Mouse (Mus musculus) kidney, postnatal 36 days (tissue): Measurements from ENCODE around the gene Gm10722.
"Not testable (repeated sequence)": the region's sequence is repeated elsewhere in the genome, so short reads cannot be mapped to it uniquely, and the experiment has no call there.

Experiments
- DNase-seq, 2 experiments: peaks; one replicate each; pipeline ENCODE4 v3.0.0; 2021 to 2022; ENCODE audit warnings: mixed read lengths in 2 of 2

Gm10722 gene

DNA sequence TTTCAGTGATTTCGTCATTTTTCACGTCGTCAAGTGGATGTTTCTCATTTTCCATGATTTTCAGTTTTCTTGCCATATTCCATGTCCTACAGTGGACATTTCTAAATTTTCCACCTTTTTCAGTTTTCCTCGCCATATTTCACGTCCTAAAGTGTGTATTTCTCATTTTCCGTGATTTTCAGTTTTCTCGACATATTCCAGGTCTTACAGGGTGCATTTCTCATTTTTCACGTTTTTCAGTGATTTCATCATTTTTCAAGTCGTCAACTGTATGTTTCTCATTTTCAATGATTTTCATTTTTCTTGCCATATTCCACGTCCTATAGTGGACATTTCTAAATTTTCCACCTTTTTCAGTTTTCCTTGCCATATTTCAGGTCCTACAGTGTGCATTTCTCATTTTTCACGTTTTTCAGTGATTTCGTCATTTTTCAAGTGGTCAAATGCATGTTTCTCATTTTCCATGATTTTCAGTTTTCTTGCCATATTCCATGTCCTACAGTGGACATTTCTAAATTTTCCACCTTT, at the start of gene Gm10722:
Gene Gm10722, plus strand, starts transcription at position 478 of the 528 bp plus-strand sequence.
- not testable (repeated sequence) for DNase-seq

DNA sequence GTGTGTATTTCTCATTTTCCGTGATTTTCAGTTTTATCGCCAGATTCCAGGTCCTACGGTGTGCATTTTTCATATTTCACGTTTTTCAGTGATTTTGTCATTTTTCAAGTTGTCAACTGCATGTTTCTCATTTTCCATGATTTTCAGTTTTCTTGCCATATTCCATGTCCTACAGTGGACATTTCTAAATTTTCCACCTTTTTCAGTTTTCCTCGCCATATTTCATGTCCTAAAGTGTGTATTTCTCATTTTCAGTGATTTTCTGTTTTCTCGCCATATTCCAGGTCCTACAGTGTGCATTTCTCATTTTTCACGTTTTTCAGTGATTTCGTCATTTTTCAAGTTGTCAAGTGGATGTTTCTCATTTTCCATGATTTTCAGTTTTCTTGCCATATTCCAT, 284 bp downstream of the Gm10722 start:
- DNase-seq: peak in 1 of 2 experiments; percentile 16

GRCm38 (mm10) chr9:3001948-3002659, 1.4 kb downstream of the Gm10722 start:
- DNase-seq: peak; percentile 98 to 99

- DNase-seq: peak in 1 of 2 experiments; percentile 9
Observed at GRCm38 (mm10) chr9:3002794-3003396, 2.2 kb downstream of the Gm10722 start, which contains the start of gene Gm11168. TSS of gene Gm11168 (plus strand) at chr9:3003346.

DNA sequence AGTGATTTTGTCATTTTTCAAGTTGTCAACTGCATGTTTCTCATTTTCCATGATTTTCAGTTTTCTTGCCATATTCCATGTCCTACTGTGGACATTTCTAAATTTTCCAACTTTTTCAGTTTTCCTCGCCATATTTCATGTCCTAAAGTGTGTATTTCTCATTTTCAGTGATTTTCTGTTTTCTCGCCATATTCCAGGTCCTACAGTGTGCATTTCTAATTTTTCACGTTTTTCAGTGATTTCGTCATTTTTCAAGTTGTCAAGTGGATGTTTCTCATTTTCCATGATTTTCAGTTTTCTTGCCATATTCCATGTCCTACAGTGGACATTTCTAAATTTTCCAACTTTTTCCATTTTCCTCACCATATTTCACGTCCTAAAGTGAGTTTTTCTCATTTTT, 5.5 kb downstream of the Gm10722 start:
- DNase-seq: not testable (repeated sequence)

DNA sequence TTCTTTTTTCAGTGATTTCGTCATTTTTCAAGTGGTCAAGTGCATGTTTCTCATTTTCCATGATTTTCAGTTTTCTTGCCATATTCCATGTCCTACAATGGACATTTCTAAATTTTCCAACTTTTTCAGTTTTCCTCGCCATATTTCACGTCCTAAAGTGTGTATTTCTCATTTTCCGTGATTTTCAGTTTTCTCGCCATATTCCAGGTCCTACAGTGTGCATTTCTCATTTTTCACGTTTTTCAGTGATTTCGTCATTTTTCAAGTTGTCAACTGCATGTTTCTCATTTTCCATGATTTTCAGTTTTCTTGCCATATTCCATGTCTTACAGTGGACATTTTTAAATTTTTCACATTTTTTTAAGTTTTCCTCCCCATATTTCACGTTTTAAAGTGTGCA, 5.9 kb downstream of the Gm10722 start:
- peak; percentile 54 to 78 for DNase-seq

DNA sequence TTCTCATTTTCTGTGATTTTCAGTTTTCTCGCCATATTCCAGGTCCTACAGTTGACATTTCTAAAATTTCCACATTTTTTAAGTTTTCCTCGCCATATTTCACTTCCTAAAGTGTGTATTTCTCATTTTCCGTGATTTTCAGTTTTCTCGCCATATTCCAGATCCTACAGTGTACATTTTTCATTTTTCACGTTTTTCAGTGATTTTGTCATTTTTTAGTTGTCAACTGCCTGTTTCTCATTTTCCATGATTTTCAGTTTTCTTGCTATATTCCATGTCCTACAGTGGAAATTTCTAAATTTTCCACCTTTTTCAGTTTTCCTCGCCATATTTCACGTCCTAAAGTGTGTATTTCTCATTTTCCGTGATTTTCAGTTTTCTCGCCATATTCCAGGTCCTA, 6.5 kb downstream of the Gm10722 start:
- peak in 1 of 2 experiments; percentile 4 for DNase-seq

- DNase-seq: not testable (repeated sequence)
Observed at GRCm38 (mm10) chr9:3009331-3009730, 8.6 kb downstream of the Gm10722 start.

DNA sequence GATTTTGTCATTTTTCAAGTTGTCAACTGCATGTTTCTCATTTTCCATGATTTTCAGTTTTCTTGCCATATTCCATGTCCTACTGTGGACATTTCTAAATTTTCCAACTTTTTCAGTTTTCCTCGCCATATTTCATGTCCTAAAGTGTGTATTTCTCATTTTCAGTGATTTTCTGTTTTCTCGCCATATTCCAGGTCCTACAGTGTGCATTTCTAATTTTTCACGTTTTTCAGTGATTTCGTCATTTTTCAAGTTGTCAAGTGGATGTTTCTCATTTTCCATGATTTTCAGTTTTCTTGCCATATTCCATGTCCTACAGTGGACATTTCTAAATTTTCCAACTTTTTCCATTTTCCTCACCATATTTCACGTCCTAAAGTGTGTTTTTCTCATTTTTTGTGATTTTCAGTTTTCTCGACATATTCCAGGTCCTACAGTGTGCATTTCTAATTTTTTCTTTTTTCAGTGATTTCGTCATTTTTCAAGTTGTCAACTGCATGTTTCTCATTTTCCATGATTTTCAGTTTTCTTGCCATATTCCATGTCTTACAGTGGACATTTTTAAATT, 11.4 kb downstream of the Gm10722 start:
- DNase-seq: not testable (repeated sequence)

GRCm38 (mm10) chr9:3012733-3013279, 12.1 kb downstream of the Gm10722 start, which contains the start of gene Gm10721:
TSS of gene Gm10721 (plus strand) at chr9:3013140.
- not testable (repeated sequence) for DNase-seq

- not testable (repeated sequence) for DNase-seq
Observed at GRCm38 (mm10) chr9:3015354-3015753, 14.6 kb downstream of the Gm10722 start, which contains the start of gene Gm10720. TSS of gene Gm10720 (plus strand) at chr9:3015654.

GRCm38 (mm10) chr9:3015896-3016295, 15.2 kb downstream of the Gm10722 start:
- peak in 1 of 2 experiments; percentile 1 for DNase-seq

DNA sequence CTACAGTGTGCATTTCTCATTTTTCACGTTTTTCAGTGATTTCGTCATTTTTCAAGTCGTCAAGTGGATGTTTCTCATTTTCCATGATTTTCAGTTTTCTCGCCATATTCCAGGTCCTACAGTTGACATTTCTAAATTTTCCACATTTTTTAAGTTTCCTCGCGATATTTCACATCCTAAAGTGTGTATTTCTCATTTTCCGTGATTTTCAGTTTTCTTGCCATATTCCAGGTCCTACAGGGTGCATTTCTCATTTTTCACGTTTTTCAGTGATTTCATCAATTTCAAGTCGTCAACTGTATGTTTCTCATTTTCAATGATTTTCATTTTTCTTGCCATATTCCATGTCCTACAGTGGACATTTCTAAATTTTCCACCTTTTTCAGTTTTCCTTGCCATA, 16.4 kb downstream of the Gm10722 start, which contains the start of gene Gm10719:
Gene Gm10719, plus strand, starts transcription at position 301 of the 400 bp plus-strand sequence.
- DNase-seq: not testable (repeated sequence)

GRCm38 (mm10) chr9:3018944-3019343, 18.2 kb downstream of the Gm10722 start:
- peak; percentile 20 to 99 for DNase-seq

- peak; percentile 74 to 78 for DNase-seq
Observed at GRCm38 (mm10) chr9:3019835-3020727, 19.4 kb downstream of the Gm10722 start.

GRCm38 (mm10) chr9:3022316-3023008, 21.7 kb downstream of the Gm10722 start:
- DNase-seq: peak; percentile 36 to 70

- DNase-seq: peak; percentile 14 to 16
Observed at GRCm38 (mm10) chr9:3023312-3023984, 22.7 kb downstream of the Gm10722 start, which contains the start of gene Gm10718. TSS of gene Gm10718 (plus strand) at chr9:3023547.

- peak; percentile 35 to 42 for DNase-seq
Observed at GRCm38 (mm10) chr9:3023985-3024648, 23.4 kb downstream of the Gm10722 start.

DNA sequence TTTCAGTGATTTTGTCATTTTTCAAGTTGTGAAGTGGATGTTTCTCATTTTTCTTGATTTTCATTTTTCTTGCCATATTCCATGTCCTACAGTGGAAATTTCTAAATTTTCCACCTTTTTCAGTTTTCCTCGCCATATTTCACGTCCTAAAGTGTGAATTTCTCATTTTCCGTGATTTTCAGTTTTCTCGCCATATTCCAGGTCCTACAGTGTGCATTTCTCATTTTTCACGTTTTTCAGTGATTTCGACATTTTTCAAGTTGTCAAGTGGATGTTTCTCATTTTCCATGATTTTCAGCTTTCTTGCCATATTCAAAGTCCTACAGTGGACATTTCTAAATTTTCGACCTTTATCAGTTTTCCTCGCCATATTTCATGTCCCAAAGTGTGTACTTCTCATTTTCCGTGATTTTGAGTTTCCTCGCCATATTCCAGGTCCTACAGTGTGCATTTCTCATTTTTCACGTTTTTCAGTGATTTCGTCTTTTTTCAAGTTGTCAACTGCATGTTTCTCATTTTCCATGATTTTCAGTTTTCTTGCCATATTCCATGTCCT, 24.3 kb downstream of the Gm10722 start, which contains the start of gene Gm10717:
Gene Gm10717, plus strand, starts transcription at position 506 of the 556 bp plus-strand sequence.
- peak; percentile 37 to 59 for DNase-seq
